Mouse (Mus musculus) heart, postnatal 0 days (tissue): Measurements from ENCODE around the gene Ear10.
A peak's percentile ranks its signal among the peaks of the same experiment; 100 is the strongest.
"Not testable (repeated sequence)": the region's sequence is repeated elsewhere in the genome, so short reads cannot be mapped to it uniquely, and the experiment has no call there.

Source experiments
- CTCF ChIP-seq: IDR thresholded peaks from 2 replicates; pipeline ENCODE4 v1.5.1; 2016; ENCODE audit warnings: antibody characterized with exemption, control low read depth, low read depth
- EP300 ChIP-seq: IDR thresholded peaks from 2 replicates; pipeline ENCODE4 v1.6.1; 2016; ENCODE audit warnings: antibody characterized with exemption, low read depth

GRCm38 (mm10) chr14:43932991-43933390, 9.6 kb upstream of the Ear10 start:
- peak; percentile 63 for TF ChIP-seq CTCF
- TF ChIP-seq EP300: not testable (repeated sequence)
